Mouse (Mus musculus) limb, embryonic 15.5 days (tissue): ENCODE results near the gene Eef1akmt3. TPM values are rescaled to one million over a fixed set of nuclear protein-coding genes. Genes with fewer than 3 reads are reported as not detected.

Source experiments
- ATAC-seq: fragments of 200-750 bp; cut with Nextera tagmentation; 2 replicates; pipeline ENCODE4 v1.8.0; 2017; ENCODE audit warnings: low read depth, moderate TSS enrichment; ENCODE audit not compliant: insufficient number of reproducible peaks, low FRiP score, low TSS enrichment
- H3K27ac ChIP-seq: fragments of 300-500 bp; sonication (generic); 2 replicates; pipeline ENCODE4 v1.5.1; 2015; ENCODE audit warnings: moderate library complexity, mild to moderate bottlenecking, inconsistent platforms
- H3K27me3 ChIP-seq: fragments of 300-500 bp; sonication (generic); 2 replicates; pipeline ENCODE4 v1.6.1; 2015; ENCODE audit warnings: inconsistent platforms
- H3K36me3 ChIP-seq: fragments of 300-500 bp; sonication (generic); 2 replicates; pipeline ENCODE4 v1.6.1; 2015; ENCODE audit warnings: inconsistent platforms
- H3K4me1 ChIP-seq: fragments of 300-500 bp; sonication (generic); 2 replicates; pipeline ENCODE4 v1.6.1; 2015; ENCODE audit warnings: inconsistent platforms
- H3K4me2 ChIP-seq: fragments of 300-500 bp; sonication (generic); 2 replicates; pipeline ENCODE4 v1.6.1; 2015; ENCODE audit warnings: mild to moderate bottlenecking, inconsistent platforms
- H3K4me3 ChIP-seq: fragments of 300-500 bp; sonication (generic); 2 replicates; pipeline ENCODE4 v1.5.1; 2015; ENCODE audit warnings: mild to moderate bottlenecking, inconsistent platforms
- H3K9ac ChIP-seq: fragments of 300-500 bp; sonication (generic); 2 replicates; pipeline ENCODE4 v1.6.1; 2015; ENCODE audit warnings: inconsistent platforms
- H3K9me3 ChIP-seq: fragments of 300-500 bp; sonication (generic); 2 replicates; pipeline ENCODE4 v1.6.1; 2016; ENCODE audit warnings: inconsistent platforms
- WGBS: fragments of 180-500 bp; shearing (Covaris S2); methylation state at CpG from one replicate; pipeline ENCODE4 v1.1.7; 2015; 5-methylcytosine and 5-hydroxymethylcytosine counted together
- polyA plus RNA-seq: library from polyadenylated mRNA; unstranded; fragments of >200 nt; fragmentation: Nextera tagmentation; extraction: Ambion mirVana; gene quantifications from 2 replicates; pipeline ENCODE4 v1.2.1, GENCODE M21; 2015

Gene Eef1akmt3
- polyA plus RNA-seq, 1 experiment from 2014 or later = 2.0 TPM

DNA sequence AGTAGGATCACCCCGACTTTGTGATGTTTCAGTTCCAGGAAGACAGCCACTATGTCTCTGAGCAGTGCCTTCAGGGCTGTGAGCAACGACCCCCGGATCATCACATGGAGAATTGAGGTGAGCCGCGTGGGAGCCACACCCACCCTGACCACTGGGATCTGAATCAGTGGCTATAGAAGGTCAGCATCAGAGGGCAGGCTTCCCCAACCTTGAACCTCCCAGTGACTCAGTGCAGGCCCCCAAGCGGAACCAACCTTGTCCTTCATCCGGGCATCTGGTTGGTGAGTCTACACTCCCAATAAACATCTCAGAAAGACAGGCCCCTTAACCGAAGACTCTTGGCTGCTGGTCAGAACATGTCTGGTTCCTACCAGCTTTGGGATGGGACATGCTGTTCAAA lies 38.0 kb downstream of the Eef1akmt3 start:
- H3K4me2 ChIP-seq = no peak overlapping the region
- no peak overlapping the region for H3K27ac ChIP-seq
- H3K27me3 ChIP-seq = no peaks in the 10 kb centered on the region
- no peak overlapping the region for H3K9ac ChIP-seq
- no peaks in the 10 kb centered on the region for H3K9me3 ChIP-seq
- 78% methylated on average over 8 of the region's 8 CpGs for WGBS
- no peak for ATAC-seq
- no peak overlapping the region for H3K4me3 ChIP-seq
- H3K36me3 ChIP-seq = peaks cover 16% of the 10 kb centered on the region
- H3K4me1 ChIP-seq = no peaks in the 10 kb centered on the region; the same call in 1 of the 2 replicates

DNA sequence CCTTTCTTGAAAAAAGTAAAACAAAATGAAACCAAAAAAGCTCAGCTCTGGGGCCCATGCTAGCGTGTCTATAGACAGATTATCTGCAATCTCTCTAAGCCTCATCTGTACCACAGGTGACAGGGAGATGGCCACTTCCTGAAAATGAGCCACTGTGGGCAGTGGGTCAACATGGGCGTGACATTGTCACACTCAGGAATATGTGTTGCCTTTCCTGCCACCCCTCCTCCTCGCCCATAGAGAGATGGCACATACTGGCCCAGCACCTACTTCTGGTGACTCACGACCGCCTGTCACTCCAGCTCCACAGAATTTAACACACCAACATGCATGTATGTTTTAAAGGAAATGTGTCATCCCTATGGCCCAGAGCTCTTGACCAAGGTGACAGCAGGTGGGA lies 38.5 kb downstream of the Eef1akmt3 start:
- Histone ChIP-seq H3K27ac (no peak overlapping the region), H3K36me3 (peaks cover 22% of the 10 kb centered on the region), H3K4me3 (no peak overlapping the region), H3K27me3 (no peaks in the 10 kb centered on the region), H3K9me3 (no peaks in the 10 kb centered on the region), H3K4me1 (peaks cover 2% of the 10 kb centered on the region), H3K9ac (no peak overlapping the region), H3K4me2 (no peak overlapping the region)
- ATAC-seq = no peak
- WGBS = 89% methylated on average over 5 of the region's 5 CpGs

DNA sequence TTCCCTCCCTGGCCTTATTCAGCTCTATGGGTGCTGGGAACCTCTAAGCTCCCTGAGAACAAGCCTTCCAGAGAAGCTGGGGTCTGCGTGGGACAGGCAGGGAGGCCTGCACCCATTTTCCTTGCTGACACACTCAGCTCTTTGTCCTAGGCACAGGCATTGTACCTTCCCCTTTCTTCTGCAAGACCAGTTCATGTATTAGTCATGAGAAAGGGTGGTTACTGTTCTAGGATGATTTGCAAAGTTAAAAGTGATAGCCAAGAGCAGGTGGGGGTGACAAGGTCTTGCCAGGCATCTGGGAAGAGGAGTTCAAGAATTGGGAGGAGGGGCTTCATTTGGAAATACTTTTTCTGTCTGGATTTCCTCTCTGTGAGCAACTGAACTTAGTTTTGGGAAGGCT lies 39.3 kb downstream of the Eef1akmt3 start:
- Histone ChIP-seq H3K9ac (no peak overlapping the region), H3K27me3 (no peaks in the 10 kb centered on the region), H3K4me2 (no peak overlapping the region), H3K4me3 (no peak overlapping the region), H3K9me3 (no peaks in the 10 kb centered on the region), H3K36me3 (peaks cover 29% of the 10 kb centered on the region), H3K4me1 (peaks cover 9% of the 10 kb centered on the region), H3K27ac (no peak overlapping the region)
- WGBS = 77% methylated on average over 1 of the region's 1 CpGs
- no peak for ATAC-seq

DNA sequence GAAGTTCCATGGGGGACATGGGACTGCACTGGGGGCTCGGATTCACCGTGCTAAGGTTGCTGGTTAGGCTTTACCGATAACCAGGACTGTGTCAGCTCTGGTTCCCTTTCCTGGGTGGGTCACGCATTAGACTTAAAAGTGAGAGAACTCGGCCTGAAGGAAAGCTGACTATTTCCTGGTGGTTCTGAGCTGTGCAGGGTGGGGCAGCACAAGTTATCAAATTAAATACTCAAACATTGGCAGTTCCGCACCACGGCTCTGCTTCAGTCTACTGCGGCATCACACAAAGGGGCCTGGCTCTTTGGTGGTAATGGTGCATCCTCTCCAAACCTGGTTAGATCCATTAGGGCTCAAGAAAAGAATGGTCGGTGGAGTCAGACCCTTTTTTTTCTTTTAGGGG lies 40.0 kb downstream of the Eef1akmt3 start:
- no peak for ATAC-seq
- 86% methylated on average over 9 of the region's 9 CpGs for WGBS

DNA sequence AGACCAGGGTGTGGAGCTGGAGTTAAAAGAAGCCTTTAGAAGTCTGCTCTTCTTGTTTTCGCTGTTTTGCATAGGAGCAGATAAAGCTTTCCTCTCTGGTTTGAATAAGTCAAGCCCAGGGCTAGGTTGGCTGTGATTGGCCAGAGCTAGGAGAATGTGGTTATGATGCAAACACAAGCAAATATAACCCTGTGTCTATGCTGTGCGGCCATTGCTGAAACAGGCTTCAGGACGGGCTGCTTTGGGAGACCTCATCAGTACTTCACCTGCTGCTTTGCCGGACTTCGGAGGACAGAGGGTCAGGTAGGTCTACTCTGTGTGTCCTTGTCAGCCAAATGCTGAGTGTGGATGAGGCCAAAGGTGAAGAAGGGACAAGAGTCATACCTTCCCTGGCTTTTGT lies 40.8 kb downstream of the Eef1akmt3 start, which contains the start of gene Avil:
Gene Avil (plus strand): TSS at position 181 of the 400 bp plus-strand sequence.
- Histone ChIP-seq H3K27me3 (no peaks in the 10 kb centered on the region), H3K4me2 (no peak within 1 kb of the TSS), H3K4me1 (peaks cover 10% of the 10 kb centered on the region), H3K36me3 (peaks cover 36% of the 10 kb centered on the region), H3K27ac (no peak within 1 kb of the TSS), H3K9ac (no peak within 1 kb of the TSS), H3K4me3 (no peak within 1 kb of the TSS), H3K9me3 (no peaks in the 10 kb centered on the region)
- WGBS = 89% methylated on average over 5 of the region's 5 CpGs
- ATAC-seq = no peak

More for the DNA sequence above, 40.0 kb downstream of the Eef1akmt3 start:
- Histone ChIP-seq H3K27me3 (no peaks in the 10 kb centered on the region), H3K4me1 (peaks cover 9% of the 10 kb centered on the region), H3K4me3 (no peak overlapping the region), H3K9me3 (no peaks in the 10 kb centered on the region), H3K36me3 (peaks cover 29% of the 10 kb centered on the region), H3K4me2 (no peak overlapping the region), H3K9ac (no peak overlapping the region), H3K27ac (no peak overlapping the region)

DNA sequence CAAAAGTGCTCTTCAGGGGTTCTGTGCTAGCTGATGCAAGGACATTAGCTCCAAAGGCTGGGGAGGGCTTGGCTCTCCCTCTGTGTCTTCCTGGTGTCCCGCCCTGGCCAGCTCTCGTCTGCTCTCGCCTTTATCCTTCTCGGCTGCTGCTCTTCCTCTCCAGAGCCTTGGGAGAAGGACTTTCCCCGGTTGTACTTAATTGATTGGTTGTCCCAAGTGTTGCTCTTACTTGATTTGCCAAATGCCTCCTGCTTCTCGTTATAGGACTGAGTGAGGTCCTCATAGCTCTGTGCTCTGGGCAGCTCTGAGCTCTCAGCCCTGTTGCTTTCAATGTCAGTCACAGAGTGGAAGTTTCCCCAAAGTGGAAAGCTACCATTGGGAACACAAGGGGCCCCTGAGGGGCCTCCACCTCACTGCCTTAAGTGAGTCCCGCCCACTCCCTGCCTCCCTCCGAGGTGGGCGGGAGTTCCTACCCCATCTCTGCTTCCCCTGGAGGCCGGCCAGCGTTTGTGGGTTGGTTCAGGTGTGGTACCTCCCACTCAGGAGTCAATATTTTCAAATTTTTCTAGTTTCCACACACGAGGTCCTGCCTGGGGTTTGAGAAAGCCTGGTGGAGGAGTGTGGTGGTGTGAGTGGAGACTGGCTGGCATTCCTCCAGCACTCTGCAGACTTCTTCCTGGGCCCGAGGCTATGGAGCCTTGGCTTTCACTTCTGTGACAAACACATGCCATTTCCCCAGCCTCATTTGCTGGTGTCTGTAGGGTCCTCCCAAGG lies 43.8 kb downstream of the Eef1akmt3 start:
- H3K9ac ChIP-seq = no peak overlapping the region
- no peak for ATAC-seq
- peaks cover 15% of the 10 kb centered on the region for H3K4me1 ChIP-seq
- peak overlapping the region; percentile 3; the same call in 1 of the 2 replicates for H3K27ac ChIP-seq
- no peak overlapping the region for H3K4me3 ChIP-seq
- H3K4me2 ChIP-seq = no peak overlapping the region
- 47% methylated on average over 13 of the region's 13 CpGs for WGBS
- H3K36me3 ChIP-seq = peaks cover 66% of the 10 kb centered on the region
- H3K9me3 ChIP-seq = no peaks in the 10 kb centered on the region
- no peaks in the 10 kb centered on the region for H3K27me3 ChIP-seq

DNA sequence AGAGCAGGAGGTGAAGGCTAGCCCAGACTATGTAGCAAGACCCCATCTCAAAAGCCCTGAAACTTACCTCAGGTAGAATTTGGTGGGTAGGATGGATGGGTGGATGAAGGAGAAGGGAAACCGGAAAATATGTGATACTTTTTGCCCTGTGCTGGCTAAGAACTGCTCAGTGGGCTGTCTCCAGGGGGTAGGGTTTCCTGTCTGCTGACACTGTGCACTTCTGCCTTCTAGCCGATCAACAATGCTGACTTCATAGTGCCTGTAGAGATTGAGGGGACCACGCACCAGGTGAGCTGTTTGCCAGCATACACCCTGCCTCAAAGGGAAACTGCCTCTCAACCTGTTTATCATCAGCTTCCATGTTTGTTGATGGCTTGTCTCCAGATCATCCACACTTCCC lies 47.7 kb downstream of the Eef1akmt3 start:
- no peaks in the 10 kb centered on the region for H3K9me3 ChIP-seq
- H3K9ac ChIP-seq = no peak overlapping the region
- no peak overlapping the region for H3K4me2 ChIP-seq
- H3K27me3 ChIP-seq = no peaks in the 10 kb centered on the region
- no peak overlapping the region for H3K4me3 ChIP-seq
- H3K27ac ChIP-seq = no peak overlapping the region
- peaks cover 73% of the 10 kb centered on the region for H3K36me3 ChIP-seq
- ATAC-seq = no peak
- peaks cover 47% of the 10 kb centered on the region for H3K4me1 ChIP-seq
- WGBS = 78% methylated on average over 3 of the region's 3 CpGs

DNA sequence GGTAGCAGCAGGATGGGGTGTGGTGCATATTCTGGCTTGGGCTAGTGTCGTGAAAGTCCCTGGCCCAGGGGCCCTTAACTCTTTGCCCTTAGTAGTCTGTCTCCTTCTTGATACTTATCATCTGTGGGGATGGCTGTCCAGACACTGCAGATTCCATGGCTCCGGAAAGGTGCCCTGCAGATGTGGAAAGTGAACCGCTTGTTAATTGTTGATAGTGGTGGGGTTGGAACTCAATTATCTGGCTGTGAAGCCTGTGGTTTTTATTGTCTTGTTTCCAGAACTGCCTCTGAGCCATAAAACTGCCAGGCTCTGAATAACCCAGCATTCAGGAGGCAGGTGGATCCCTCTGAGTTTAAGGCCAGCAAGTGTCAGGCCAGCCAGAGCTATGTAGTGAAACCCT lies 49.6 kb downstream of the Eef1akmt3 start:
- no peak overlapping the region for H3K4me3 ChIP-seq
- no peaks in the 10 kb centered on the region for H3K27me3 ChIP-seq
- H3K9me3 ChIP-seq = no peaks in the 10 kb centered on the region
- ATAC-seq = no peak
- peaks cover 57% of the 10 kb centered on the region for H3K4me1 ChIP-seq
- no peak overlapping the region for H3K27ac ChIP-seq
- 47% methylated on average over 3 of the region's 3 CpGs for WGBS
- no peak overlapping the region for H3K4me2 ChIP-seq
- H3K36me3 ChIP-seq = peaks cover 57% of the 10 kb centered on the region
- H3K9ac ChIP-seq = no peak overlapping the region

DNA sequence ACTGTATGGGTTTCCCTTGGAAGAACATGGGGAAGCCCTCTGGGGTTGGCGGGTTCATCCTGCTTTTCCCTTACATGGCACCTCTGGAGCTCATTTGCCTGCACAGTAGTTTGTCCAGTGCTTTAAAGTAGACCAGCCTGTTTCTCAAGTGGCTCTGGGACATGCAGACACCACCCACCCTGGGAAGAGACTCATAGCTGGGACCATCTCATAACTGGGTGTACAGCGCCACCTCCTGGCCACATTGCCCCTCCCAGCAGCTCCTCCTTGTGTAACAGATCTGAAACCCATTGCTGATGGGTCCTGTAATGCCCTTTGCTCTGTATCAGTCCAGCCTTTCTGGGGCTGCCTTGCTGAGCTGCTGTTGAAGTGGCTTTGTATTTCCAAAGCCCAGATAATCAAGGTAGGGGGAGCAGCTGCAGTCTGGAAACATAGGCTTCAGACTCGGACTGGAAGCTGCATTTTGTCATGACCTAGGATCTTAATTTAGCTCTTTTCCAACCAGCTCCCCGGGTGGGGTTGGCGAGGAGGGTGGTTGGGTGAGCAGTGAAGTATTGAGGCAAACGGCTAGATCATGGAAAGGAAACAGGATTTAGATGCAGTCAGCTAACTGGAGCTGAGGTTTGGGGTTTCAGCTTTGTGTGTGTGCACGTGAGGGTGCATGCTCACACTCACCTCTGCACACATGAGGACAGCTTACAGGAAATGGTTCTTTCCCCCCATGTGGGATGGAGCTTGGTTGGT lies 50.8 kb downstream of the Eef1akmt3 start:
- H3K4me1 ChIP-seq = peaks cover 67% of the 10 kb centered on the region
- no peaks in the 10 kb centered on the region for H3K9me3 ChIP-seq
- ATAC-seq = peak; percentile 64; the same call in 1 of the 2 replicates
- no peak overlapping the region for H3K9ac ChIP-seq
- no peak overlapping the region for H3K4me2 ChIP-seq
- WGBS = 50% methylated on average over 7 of the region's 7 CpGs
- peaks cover 49% of the 10 kb centered on the region for H3K36me3 ChIP-seq
- H3K27ac ChIP-seq = peak overlapping the region; percentile 73
- H3K4me3 ChIP-seq = no peak overlapping the region
- no peaks in the 10 kb centered on the region for H3K27me3 ChIP-seq

DNA sequence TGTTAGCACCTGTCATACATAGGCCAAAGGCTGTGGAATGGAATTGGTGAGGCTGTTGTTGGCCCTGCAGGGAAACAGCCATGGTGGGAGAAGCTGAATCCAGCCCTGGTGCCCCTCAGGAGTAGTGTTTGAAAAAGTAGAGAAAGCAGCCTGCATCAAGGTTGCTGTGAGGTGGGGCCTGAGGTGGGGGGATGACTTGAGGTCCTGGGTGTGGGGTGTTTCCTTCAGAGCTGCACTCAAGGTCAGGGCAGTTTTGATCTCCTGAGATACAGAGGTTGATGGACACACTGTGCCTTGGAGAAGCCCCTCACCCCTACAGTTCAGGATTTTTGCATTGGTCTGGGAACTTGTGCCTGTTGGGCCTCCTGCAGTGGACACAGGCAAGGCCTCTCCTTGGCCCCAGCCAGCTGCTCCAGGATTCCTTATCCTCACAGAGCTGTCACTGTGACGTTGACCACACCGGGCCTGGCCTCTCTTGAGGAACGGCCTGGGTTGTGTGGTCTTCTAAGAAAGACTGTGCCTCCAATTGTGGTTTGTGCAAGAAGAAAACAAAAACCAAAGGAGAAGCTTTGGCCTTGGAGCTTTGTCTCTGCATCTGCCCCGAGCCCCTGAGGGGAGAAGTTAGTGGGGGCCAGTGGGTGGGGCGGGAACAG lies 52.7 kb downstream of the Eef1akmt3 start:
- H3K4me2 ChIP-seq = no peak overlapping the region
- ATAC-seq = no peak
- peak overlapping the region; percentile 100 for H3K27ac ChIP-seq
- no peaks in the 10 kb centered on the region for H3K9me3 ChIP-seq
- 54% methylated on average over 5 of the region's 5 CpGs for WGBS
- H3K36me3 ChIP-seq = peaks cover 31% of the 10 kb centered on the region
- no peak overlapping the region for H3K9ac ChIP-seq
- no peaks in the 10 kb centered on the region for H3K27me3 ChIP-seq
- H3K4me1 ChIP-seq = peaks cover 81% of the 10 kb centered on the region
- no peak overlapping the region for H3K4me3 ChIP-seq

DNA sequence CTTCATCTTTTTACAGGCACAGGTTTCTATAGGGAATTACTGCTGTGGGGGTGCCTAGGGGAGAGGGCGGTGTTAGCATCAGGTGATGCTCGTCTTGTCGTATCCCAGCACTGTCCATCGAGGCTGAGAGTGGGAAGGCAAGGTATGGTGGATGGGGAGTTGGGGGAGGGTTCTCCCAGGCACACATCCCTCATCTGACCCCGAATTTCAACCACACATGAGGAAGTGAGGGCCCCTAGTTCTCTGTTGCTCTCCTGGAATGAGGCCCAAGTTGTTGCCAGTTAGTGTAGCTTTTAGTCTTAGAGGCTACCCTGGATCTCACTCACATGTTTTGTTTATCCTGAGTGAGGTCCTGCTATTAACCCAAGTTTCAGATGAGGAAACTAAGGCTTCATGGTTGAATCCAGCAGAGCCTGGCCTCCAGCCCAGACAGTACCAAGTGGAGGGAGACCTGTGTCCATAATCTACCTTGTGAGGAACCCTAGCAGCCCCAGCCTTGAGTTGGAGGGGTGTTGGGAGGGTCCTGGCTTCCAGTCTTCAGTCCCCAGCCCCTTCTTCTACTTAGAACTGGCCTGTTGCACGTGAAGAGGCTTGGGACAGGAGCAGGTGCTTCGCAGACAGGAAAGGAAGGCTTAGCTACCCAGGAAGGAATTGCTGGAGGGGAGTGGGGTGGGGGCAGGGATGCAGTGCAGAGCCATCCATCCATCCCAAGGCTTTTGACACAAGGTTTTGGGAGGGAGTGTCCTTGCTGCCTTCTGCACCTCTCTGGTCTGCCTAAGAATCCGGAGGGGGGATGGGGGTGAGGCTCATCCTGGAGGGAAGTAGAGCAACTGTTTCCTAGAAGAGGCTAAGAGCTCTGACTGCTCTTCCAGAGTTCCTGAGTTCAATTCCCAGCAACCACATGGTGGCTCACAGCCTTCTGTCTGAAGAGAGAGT lies 53.9 kb downstream of the Eef1akmt3 start:
- H3K4me1 ChIP-seq = peaks cover 93% of the 10 kb centered on the region
- H3K9me3 ChIP-seq = no peaks in the 10 kb centered on the region
- 0 out of 2 replicates have a peak overlapping the region, but pooled peaks have one; percentile 1 for H3K4me3 ChIP-seq
- WGBS = 48% methylated on average over 8 of the region's 8 CpGs
- peak overlapping the region; percentile 24 for H3K4me2 ChIP-seq
- peaks cover 19% of the 10 kb centered on the region for H3K36me3 ChIP-seq
- 0 out of 2 replicates have a peak overlapping the region, but pooled peaks have one; percentile 26 for H3K9ac ChIP-seq
- peak overlapping the region; percentile 100 for H3K27ac ChIP-seq
- no peaks in the 10 kb centered on the region for H3K27me3 ChIP-seq
- no peak for ATAC-seq
